Mouse (Mus musculus) C2C12 (cell line): ENCODE measurements around the gene Zc3h12b. TPM values are rescaled to one million over a fixed set of nuclear protein-coding genes. Genes with fewer than 3 reads are reported as not detected.

Experiments
- H3K27me3 ChIP-seq: one replicate; pipeline ENCODE4 v1.6.1; 2011; ENCODE audit not compliant: control insufficient read depth, insufficient read depth, insufficient read length
- H3K36me3 ChIP-seq: one replicate; pipeline ENCODE4 v1.6.1; 2011; ENCODE audit not compliant: control insufficient read depth, insufficient read depth
- H3K4me3 ChIP-seq: one replicate; pipeline ENCODE4 v1.5.1; 2011; ENCODE audit warnings: mild to moderate bottlenecking, control low read depth; ENCODE audit not compliant: poor library complexity, insufficient read depth, severe bottlenecking
- H3K79me2 ChIP-seq: one replicate; pipeline ENCODE4 v1.6.1; 2011; ENCODE audit not compliant: control insufficient read depth, insufficient read depth
- H3K79me3 ChIP-seq: one replicate; pipeline ENCODE4 v1.6.1; 2011; ENCODE audit warnings: low read depth, control low read depth
- H3ac ChIP-seq: one replicate; pipeline ENCODE3; 2011; ENCODE audit warnings: low read depth; ENCODE audit not compliant: control insufficient read depth, insufficient read length
- CEBPB ChIP-seq: IDR thresholded peaks from one replicate; pipeline ENCODE4 v1.6.1; 2011; ENCODE audit warnings: low read depth, mild to moderate bottlenecking, control low read depth, moderate library complexity
- CTCF ChIP-seq: IDR thresholded peaks from one replicate; pipeline ENCODE4 v1.5.1; 2011; ENCODE audit not compliant: control insufficient read depth, insufficient read depth, insufficient read length
- FOSL1 ChIP-seq: IDR thresholded peaks from one replicate; pipeline ENCODE4 v1.8.0; 2011; ENCODE audit warnings: mild to moderate bottlenecking, low read length; ENCODE audit not compliant: poor library complexity, insufficient read depth, severe bottlenecking
- MAX ChIP-seq: IDR thresholded peaks from one replicate; pipeline ENCODE4 v1.6.1; 2011; ENCODE audit warnings: mild to moderate bottlenecking, control low read depth
- MYOD1 ChIP-seq: IDR thresholded peaks from one replicate; pipeline ENCODE4 v1.6.1; 2011; ENCODE audit warnings: low read depth; ENCODE audit not compliant: control insufficient read depth, insufficient read length
- MYOG ChIP-seq: IDR thresholded peaks from one replicate; pipeline ENCODE4 v1.6.1; 2011; ENCODE audit not compliant: control insufficient read depth, insufficient read length; ENCODE audit errors: extremely low read depth
- USF1 ChIP-seq: IDR thresholded peaks from one replicate; pipeline ENCODE4 v1.6.1; 2011; ENCODE audit warnings: low read depth, mild to moderate bottlenecking, control low read depth, moderate library complexity
- polyA plus RNA-seq: library from polyadenylated mRNA; unstranded; fragments of >200 nt; fragmentation: generic; extraction: Trizol; gene quantifications from one replicate; pipeline ENCODE4 v1.2.1, GENCODE M21; 2012; ENCODE audit warnings: missing spikeins

Zc3h12b gene
- polyA plus RNA-seq, 1 experiment = 0.33 TPM

DNA sequence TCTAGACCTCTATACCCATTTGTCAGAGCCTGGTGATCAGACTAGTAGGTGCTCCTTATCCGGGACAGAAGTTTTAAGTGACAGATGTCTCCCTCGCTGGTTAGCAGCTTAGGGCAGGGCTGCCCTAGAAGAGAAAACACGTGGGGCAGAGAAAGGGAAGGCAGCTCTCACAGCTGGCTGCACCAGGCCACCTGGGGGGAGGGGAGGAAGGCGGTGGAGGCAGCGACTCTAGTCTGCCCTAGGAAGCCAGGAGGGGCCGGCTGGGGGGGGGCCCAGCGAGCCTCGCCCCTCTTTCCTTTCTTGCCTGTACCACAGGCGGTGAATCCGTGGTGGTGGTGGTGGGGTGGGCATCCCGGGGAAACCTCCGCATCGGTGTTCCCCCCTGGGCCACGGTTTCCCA lies 141.3 kb downstream of the Zc3h12b start:
- Histone ChIP-seq H3K79me3 (no peaks in the 10 kb centered on the region), H3K36me3 (no peaks in the 10 kb centered on the region), H3K79me2 (no peaks in the 10 kb centered on the region), H3K4me3 (no peak overlapping the region), H3K27me3 (no peaks in the 10 kb centered on the region), H3ac (no peak overlapping the region)
- no peak for TF ChIP-seq USF1

DNA sequence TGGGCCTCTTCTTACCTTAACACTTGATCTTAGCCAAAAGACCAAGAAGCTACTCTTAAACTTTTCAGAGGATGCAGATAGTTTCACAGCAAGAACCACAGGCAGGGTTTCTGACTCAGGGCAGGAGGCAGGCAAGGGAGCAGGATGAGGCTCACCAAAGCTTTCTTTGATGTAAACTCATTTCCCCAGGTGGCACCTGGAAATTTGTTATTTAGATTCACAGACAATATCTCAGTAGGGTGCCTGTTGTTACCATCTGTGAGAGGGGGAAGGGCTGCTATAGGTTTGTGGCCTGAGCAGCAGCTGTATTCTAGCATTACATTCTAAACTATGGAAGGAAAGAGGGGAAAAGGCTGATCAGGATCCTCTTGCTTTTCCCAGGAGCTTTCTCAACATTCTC lies 169.6 kb downstream of the Zc3h12b start:
- no peaks in the 10 kb centered on the region for H3K27me3 ChIP-seq
- H3K4me3 ChIP-seq = no peak overlapping the region
- no peaks in the 10 kb centered on the region for H3K36me3 ChIP-seq
- H3K79me3 ChIP-seq = no peaks in the 10 kb centered on the region
- TF ChIP-seq CEBPB = no peak
- no peaks in the 10 kb centered on the region for H3K79me2 ChIP-seq
- H3ac ChIP-seq = no peak overlapping the region

DNA sequence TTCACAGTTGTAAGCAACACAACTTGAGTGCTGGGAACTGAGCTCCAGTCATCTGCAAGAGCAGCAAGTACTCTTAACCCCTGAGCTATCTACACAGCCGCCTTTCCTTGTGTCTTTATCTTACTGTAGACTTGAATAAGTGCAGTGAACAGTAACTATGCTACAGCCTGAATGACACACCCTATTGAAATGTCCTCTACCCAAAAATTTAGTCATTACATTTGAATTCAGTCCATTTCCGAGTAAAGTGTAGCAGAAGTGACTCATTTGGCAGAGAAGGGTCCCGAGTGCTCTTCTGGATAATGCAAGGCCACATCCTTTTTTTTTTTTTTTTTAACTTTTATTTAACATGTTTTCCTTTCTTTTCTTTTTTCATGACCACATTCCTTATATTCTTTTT lies 191.2 kb downstream of the Zc3h12b start:
- no peak for TF ChIP-seq MYOD1
- no peak for TF ChIP-seq MYOG
- no peak for TF ChIP-seq CEBPB
- no peak for TF ChIP-seq CTCF
- no peak for TF ChIP-seq USF1
- TF ChIP-seq FOSL1 = no peak
- TF ChIP-seq MAX = no peak
- no peak overlapping the region for H3K4me3 ChIP-seq
- H3K27me3 ChIP-seq = no peaks in the 10 kb centered on the region
- H3K36me3 ChIP-seq = no peaks in the 10 kb centered on the region
- H3K79me3 ChIP-seq = no peaks in the 10 kb centered on the region
- H3K79me2 ChIP-seq = no peaks in the 10 kb centered on the region
- no peak overlapping the region for H3ac ChIP-seq

DNA sequence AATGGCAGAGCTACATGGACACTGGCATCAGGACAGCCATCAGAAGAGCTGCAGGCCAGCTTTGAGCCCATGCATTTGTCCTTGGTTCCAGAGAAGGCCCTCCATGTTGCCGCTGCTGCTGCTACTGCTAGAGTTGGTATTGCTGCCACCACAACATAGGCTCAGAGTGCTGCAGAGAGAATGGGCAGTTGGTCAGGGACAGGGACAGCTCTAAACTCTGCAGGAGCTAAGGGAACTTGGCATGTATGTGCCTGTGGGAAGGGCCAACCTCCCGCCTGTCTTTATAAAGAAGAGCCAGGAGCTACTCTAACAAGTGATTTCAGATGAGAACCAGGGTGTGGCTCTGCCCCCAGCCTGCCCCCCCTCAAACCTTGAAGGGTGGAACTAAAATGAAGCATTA lies 224.0 kb downstream of the Zc3h12b start:
- Histone ChIP-seq H3K27me3 (no peaks in the 10 kb centered on the region), H3ac (no peak overlapping the region), H3K36me3 (peaks cover 13% of the 10 kb centered on the region), H3K4me3 (no peak overlapping the region), H3K79me2 (no peaks in the 10 kb centered on the region), H3K79me3 (no peaks in the 10 kb centered on the region)
- no peak for TF ChIP-seq MAX
- no peak for TF ChIP-seq MYOD1
- no peak for TF ChIP-seq CTCF
- no peak for TF ChIP-seq USF1
- no peak for TF ChIP-seq MYOG
- no peak for TF ChIP-seq CEBPB
- no peak for TF ChIP-seq FOSL1

DNA sequence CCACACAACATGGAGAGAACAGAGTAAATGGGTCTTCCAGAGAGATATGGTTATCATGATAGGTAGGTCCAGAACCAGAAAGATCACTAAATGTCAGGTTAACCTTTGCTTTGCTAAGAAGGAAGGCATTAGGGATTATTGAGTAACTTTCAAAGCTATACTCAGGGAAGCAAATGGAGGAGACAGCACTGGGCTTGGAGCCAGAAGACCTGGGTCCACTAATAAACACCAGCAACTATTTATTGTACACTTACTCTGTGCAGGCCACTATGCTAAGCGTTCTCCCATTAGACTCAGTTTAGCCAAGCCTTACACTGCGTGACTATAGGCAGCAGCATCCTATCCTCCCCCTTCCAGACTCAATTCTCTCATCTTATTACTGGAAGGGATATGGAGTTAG lies 234.0 kb downstream of the Zc3h12b start:
- H3K79me3 ChIP-seq = no peaks in the 10 kb centered on the region
- H3K4me3 ChIP-seq = no peak overlapping the region
- no peaks in the 10 kb centered on the region for H3K79me2 ChIP-seq
- H3K27me3 ChIP-seq = no peaks in the 10 kb centered on the region
- no peak for TF ChIP-seq FOSL1
- no peak for TF ChIP-seq CEBPB
- no peak for TF ChIP-seq MYOG
- no peak for TF ChIP-seq USF1
- no peak for TF ChIP-seq MAX
- H3ac ChIP-seq = no peak overlapping the region
- peaks cover 23% of the 10 kb centered on the region for H3K36me3 ChIP-seq

DNA sequence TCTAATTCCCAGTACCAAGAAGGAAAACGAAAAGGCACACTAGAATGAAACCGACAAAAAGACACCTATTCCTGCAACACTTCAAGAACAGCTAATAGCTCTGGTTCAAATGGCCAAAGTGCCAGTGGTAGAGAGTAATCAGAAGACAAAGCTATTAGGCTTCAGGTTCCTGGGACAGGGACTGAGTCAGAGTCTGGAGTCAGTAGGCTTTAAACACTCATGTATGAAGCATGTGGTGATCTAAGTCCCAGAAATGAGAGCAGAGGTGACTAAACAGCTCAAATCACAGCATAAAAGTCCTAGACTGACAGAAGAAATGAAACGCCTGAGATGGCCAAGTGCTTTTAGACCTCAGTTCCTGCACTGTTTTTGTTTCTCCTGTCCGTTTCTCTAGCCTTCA lies 236.7 kb downstream of the Zc3h12b start:
- H3ac ChIP-seq = no peak overlapping the region
- TF ChIP-seq USF1 (no peak), CEBPB (no peak), MYOD1 (no peak), MAX (no peak), FOSL1 (no peak), MYOG (no peak), CTCF (no peak)
- H3K4me3 ChIP-seq = no peak overlapping the region
- H3K79me2 ChIP-seq = no peaks in the 10 kb centered on the region
- H3K79me3 ChIP-seq = no peaks in the 10 kb centered on the region
- no peaks in the 10 kb centered on the region for H3K27me3 ChIP-seq
- peaks cover 25% of the 10 kb centered on the region for H3K36me3 ChIP-seq

DNA sequence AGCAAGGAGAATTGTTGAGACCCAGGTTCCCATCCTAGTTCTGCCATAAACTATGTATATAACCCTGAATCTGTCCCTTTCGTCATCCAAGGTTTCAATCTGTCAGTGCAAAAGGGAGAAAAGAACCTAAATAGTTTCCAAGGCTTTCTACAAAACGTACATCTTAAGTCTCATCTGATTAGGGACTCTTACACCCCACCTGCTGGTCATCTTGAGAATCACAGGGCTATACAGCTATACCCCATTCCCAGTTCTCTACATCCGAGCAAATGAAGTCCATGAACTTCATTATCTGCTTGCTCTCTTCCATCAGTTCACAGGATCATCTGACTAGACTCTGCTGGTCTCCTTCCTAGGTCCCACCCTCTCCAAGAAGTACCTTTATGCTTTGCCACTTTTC lies 239.3 kb downstream of the Zc3h12b start:
- H3K27me3 ChIP-seq = no peaks in the 10 kb centered on the region
- H3K4me3 ChIP-seq = no peak overlapping the region
- H3K79me2 ChIP-seq = peaks cover 10% of the 10 kb centered on the region
- no peak overlapping the region for H3ac ChIP-seq
- peaks cover 3% of the 10 kb centered on the region for H3K79me3 ChIP-seq
- peaks cover 32% of the 10 kb centered on the region for H3K36me3 ChIP-seq
- TF ChIP-seq USF1 (no peak), MYOD1 (no peak), CEBPB (no peak), MAX (no peak), CTCF (no peak), FOSL1 (no peak), MYOG (no peak)
